15 mouse cellular contexts compared by ENCODE assay signal in genomic region chr10:93721625-93722337, GRCm38 (mm10).
"Had no signal": no experiment of that assay in that cellular context is flagged by ENCODE, and none has a peak within 500 bp of the region (broad histone marks: within the 10 kb centered on the region; RNA-seq: fewer than 3 reads in every experiment).

No protein-coding gene starts in this region.

- H3K9ac ChIP-seq: intestine, embryonic 15.5 days; limb, embryonic 13.5 days; midbrain, embryonic 13.5 days; neural tube, embryonic 12.5 days had no signal

- H3K27ac ChIP-seq: intestine, embryonic 15.5 days; layer of hippocampus, adult 2 months; limb, embryonic 13.5 days; macrophage; midbrain, embryonic 13.5 days; neural tube, embryonic 12.5 days had no signal

- H3K4me2 ChIP-seq: intestine, embryonic 15.5 days; limb, embryonic 13.5 days; midbrain, embryonic 13.5 days; neural tube, embryonic 12.5 days had no signal

- H3K4me3 ChIP-seq: intestine, embryonic 15.5 days; layer of hippocampus, adult 2 months; limb, embryonic 13.5 days; midbrain, embryonic 13.5 days; neural tube, embryonic 12.5 days had no signal

- H3K27me3 ChIP-seq: intestine, embryonic 15.5 days; limb, embryonic 13.5 days; midbrain, embryonic 13.5 days; neural tube, embryonic 12.5 days had no signal

- H3K4me1 ChIP-seq: intestine, embryonic 15.5 days had no signal

- H3K36me3 ChIP-seq: intestine, embryonic 15.5 days; limb, embryonic 13.5 days had no signal

- H3K9me3 ChIP-seq: intestine, embryonic 15.5 days; limb, embryonic 13.5 days; midbrain, embryonic 13.5 days; neural tube, embryonic 12.5 days had no signal

- DNase-seq: kidney, adult 18-20 months; kidney, postnatal 10 days; kidney, postnatal 4 days; left cerebral cortex, postnatal 4 days; lung, adult 18-20 months; right cerebral cortex, postnatal 4 days; spleen, adult 18-20 months; thymus, adult 2 months; thymus, postnatal 25 days had no signal

- ATAC-seq: intestine, embryonic 15.5 days; midbrain, embryonic 13.5 days had no signal
